18 mouse cellular contexts compared by ENCODE assay signal in genomic region chr8:110755511-110756170, GRCm38 (mm10). TPM values are rescaled to one million over a fixed set of nuclear protein-coding genes. Genes with fewer than 3 reads are reported as not detected.
DNase-seq lines count a peak whose midpoint lies in the region; ATAC-seq and TF ChIP-seq lines count a peak whose summit lies in the region.
"Had no signal": no experiment of that assay in that cellular context is flagged by ENCODE, and none has a peak within 500 bp of the region (broad histone marks: within the 10 kb centered on the region; RNA-seq: fewer than 3 reads in every experiment).

No protein-coding gene starts in this region.

- TF ChIP-seq CTCF in midbrain, postnatal 0 days (IDR thresholded peaks at IDR 0.05) = no peak
- no peak for TF ChIP-seq CTCF in forebrain, postnatal 0 days (IDR thresholded peaks at IDR 0.05; ENCODE audit: low read depth)

- no peaks in the 10 kb centered on the region for H3K27me3 ChIP-seq in embryonic facial prominence, embryonic 13.5 days
- no peaks in the 10 kb centered on the region for H3K27me3 ChIP-seq in embryonic facial prominence, embryonic 10.5 days (replicated peaks; ENCODE audit: low read depth, poor library complexity, severe bottlenecking)
- no peaks in the 10 kb centered on the region for H3K27me3 ChIP-seq in midbrain, postnatal 0 days (ENCODE audit: insufficient read depth, low read length)
- no peaks in the 10 kb centered on the region for H3K27me3 ChIP-seq in midbrain, embryonic 10.5 days (ENCODE audit: low read depth, poor library complexity, severe bottlenecking)
- H3K27me3 ChIP-seq in forebrain, postnatal 0 days (ENCODE audit: insufficient read depth, low read length) = no peaks in the 10 kb centered on the region; the same call in 1 of the 2 replicates
- H3K27me3 ChIP-seq: liver, embryonic 15.5 days; neural tube, embryonic 15.5 days had no signal

- no peak for ATAC-seq in embryonic facial prominence, embryonic 13.5 days (ENCODE audit: insufficient number of reproducible peaks, insufficient read depth, low FRiP score, low TSS enrichment, low read depth)
- ATAC-seq in midbrain, postnatal 0 days (ENCODE audit: low FRiP score) = no peak
- ATAC-seq in forebrain, postnatal 0 days = no peak
- ATAC-seq: forebrain, embryonic 16.5 days had no signal

- H3K4me2 ChIP-seq in embryonic facial prominence, embryonic 13.5 days = no peak overlapping the region
- 0 out of 2 replicates have a peak overlapping the region, but pooled peaks have one; percentile 12 for H3K4me2 ChIP-seq in midbrain, postnatal 0 days (ENCODE audit: low read depth, low read length, poor library complexity, severe bottlenecking)
- no peak overlapping the region for H3K4me2 ChIP-seq in forebrain, postnatal 0 days (ENCODE audit: low read depth)
- H3K4me2 ChIP-seq: liver, embryonic 15.5 days; neural tube, embryonic 15.5 days had no signal

- no peaks in the 10 kb centered on the region for H3K36me3 ChIP-seq in embryonic facial prominence, embryonic 13.5 days
- no peaks in the 10 kb centered on the region for H3K36me3 ChIP-seq in embryonic facial prominence, embryonic 10.5 days (replicated peaks)
- H3K36me3 ChIP-seq in midbrain, postnatal 0 days (ENCODE audit: insufficient read depth, low read length) = no peaks in the 10 kb centered on the region
- no peaks in the 10 kb centered on the region for H3K36me3 ChIP-seq in midbrain, embryonic 10.5 days
- H3K36me3 ChIP-seq in forebrain, postnatal 0 days (ENCODE audit: insufficient read depth) = no peaks in the 10 kb centered on the region
- H3K36me3 ChIP-seq: liver, embryonic 15.5 days; neural tube, embryonic 15.5 days had no signal

- WGBS in embryonic facial prominence, embryonic 13.5 days = 54% methylated on average over 15 of the region's 15 CpGs
- WGBS in embryonic facial prominence, embryonic 10.5 days = 61% methylated on average over 15 of the region's 15 CpGs
- WGBS in midbrain, postnatal 0 days = 57% methylated on average over 15 of the region's 15 CpGs
- WGBS in midbrain, embryonic 10.5 days = 62% methylated on average over 15 of the region's 15 CpGs
- 59% methylated on average over 15 of the region's 15 CpGs for WGBS in forebrain, postnatal 0 days

- H3K4me1 ChIP-seq in embryonic facial prominence, embryonic 13.5 days = peaks cover 12% of the 10 kb centered on the region
- H3K4me1 ChIP-seq in embryonic facial prominence, embryonic 10.5 days = peaks cover 11% of the 10 kb centered on the region
- no peaks in the 10 kb centered on the region for H3K4me1 ChIP-seq in midbrain, postnatal 0 days (ENCODE audit: insufficient read depth, low read length)
- peaks cover 14% of the 10 kb centered on the region for H3K4me1 ChIP-seq in midbrain, embryonic 10.5 days
- H3K4me1 ChIP-seq in forebrain, postnatal 0 days (ENCODE audit: insufficient read depth) = no peaks in the 10 kb centered on the region
- H3K4me1 ChIP-seq: liver, embryonic 15.5 days; neural tube, embryonic 15.5 days had no signal

- no peak for DNase-seq in embryonic facial prominence, embryonic 10.5 days (ENCODE audit: low spot score)
- no peak for DNase-seq in midbrain, postnatal 0 days (ENCODE audit: low spot score)
- no peak for DNase-seq in midbrain, embryonic 10.5 days (ENCODE audit: low spot score)
- peak; percentile 66 to 82 for DNase-seq in left cerebral cortex, adult 9 months (ENCODE audit: low spot score in 2 of 2)
- no peak for DNase-seq in ovary, postnatal 36 days (ENCODE audit: low spot score)
- no peak for DNase-seq in heart, postnatal 14 days
- no peak for DNase-seq in forebrain, postnatal 0 days
- DNase-seq: cerebellum, postnatal 25 days; heart, adult 18-20 months; heart, postnatal 10 days; kidney, postnatal 10 days had no signal

- intact Hi-C loops in heart, postnatal 14 days (cut with DNase I) = no loop called here

- H3K4me3 ChIP-seq in embryonic facial prominence, embryonic 13.5 days = no peak overlapping the region
- no peak overlapping the region for H3K4me3 ChIP-seq in embryonic facial prominence, embryonic 10.5 days
- H3K4me3 ChIP-seq in midbrain, postnatal 0 days (ENCODE audit: low read depth, low read length) = no peak overlapping the region
- no peak overlapping the region for H3K4me3 ChIP-seq in midbrain, embryonic 10.5 days
- no peak overlapping the region for H3K4me3 ChIP-seq in forebrain, postnatal 0 days (ENCODE audit: low read depth, low read length)
- H3K4me3 ChIP-seq: liver, embryonic 15.5 days; neural tube, embryonic 15.5 days had no signal

- H3K9ac ChIP-seq in embryonic facial prominence, embryonic 13.5 days = 0 out of 2 replicates have a peak overlapping the region, but pooled peaks have one; percentile 28
- no peak overlapping the region for H3K9ac ChIP-seq in midbrain, postnatal 0 days (replicated peaks; ENCODE audit: low read length, poor library complexity, severe bottlenecking)
- H3K9ac ChIP-seq in forebrain, postnatal 0 days = no peak overlapping the region
- H3K9ac ChIP-seq: liver, embryonic 15.5 days; neural tube, embryonic 15.5 days had no signal

- no peaks in the 10 kb centered on the region for H3K9me3 ChIP-seq in embryonic facial prominence, embryonic 13.5 days
- no peaks in the 10 kb centered on the region for H3K9me3 ChIP-seq in embryonic facial prominence, embryonic 10.5 days
- no peaks in the 10 kb centered on the region for H3K9me3 ChIP-seq in midbrain, postnatal 0 days (ENCODE audit: low read length)
- H3K9me3 ChIP-seq in midbrain, embryonic 10.5 days (replicated peaks) = no peaks in the 10 kb centered on the region
- H3K9me3 ChIP-seq in forebrain, postnatal 0 days (ENCODE audit: low read length) = no peaks in the 10 kb centered on the region
- H3K9me3 ChIP-seq: liver, embryonic 15.5 days; neural tube, embryonic 15.5 days had no signal

- no peak overlapping the region; the same call in 1 of the 2 replicates for H3K27ac ChIP-seq in embryonic facial prominence, embryonic 13.5 days
- H3K27ac ChIP-seq in embryonic facial prominence, embryonic 10.5 days (replicated peaks) = no peak overlapping the region
- no peak overlapping the region for H3K27ac ChIP-seq in midbrain, postnatal 0 days (ENCODE audit: low read depth, low read length)
- no peak overlapping the region for H3K27ac ChIP-seq in midbrain, embryonic 10.5 days (replicated peaks)
- no peak overlapping the region for H3K27ac ChIP-seq in forebrain, postnatal 0 days (ENCODE audit: low read depth, low read length)
- H3K27ac ChIP-seq: liver, embryonic 15.5 days; macrophage; neural tube, embryonic 15.5 days had no signal

RNA-seq across cellular contexts. Expression of gene Mtss1l, which starts 34.4 kb away (rescaled TPM):
- polyA plus RNA-seq in embryonic facial prominence, embryonic 13.5 days (2015; fragmentation: Nextera tagmentation; extraction: Ambion mirVana) = 11.0 and 12.6 TPM in 2 replicates
- 6.6 and 7.2 TPM in 2 replicates for polyA plus RNA-seq in embryonic facial prominence, embryonic 10.5 days (2016; fragmentation: Nextera tagmentation; extraction: Ambion mirVana)
- 90.5 and 101 TPM in 2 replicates for total RNA-seq in midbrain, postnatal 0 days (2014; rRNA removed)
- polyA plus RNA-seq in midbrain, postnatal 0 days (2015; fragmentation: Nextera tagmentation; extraction: Ambion mirVana) = 35.2 and 37.7 TPM in 2 replicates
- 4.9 and 5.0 TPM in 2 replicates for polyA plus RNA-seq in midbrain, embryonic 10.5 days (2016; fragmentation: Nextera tagmentation; extraction: Ambion mirVana)
- total RNA-seq in heart, postnatal 14 days (2021) = 10 to 100 TPM; 31.4 to 32.9 TPM
- total RNA-seq in forebrain, postnatal 0 days (2014; rRNA removed) = 55.2 and 71.1 TPM in 2 replicates
- polyA plus RNA-seq in forebrain, postnatal 0 days (2015; fragmentation: Nextera tagmentation; extraction: Ambion mirVana) = 42.2 and 49.0 TPM in 2 replicates

RNA-seq across cellular contexts. Expression of gene Il34, which starts 50.1 kb away (rescaled TPM):
- polyA plus RNA-seq in embryonic facial prominence, embryonic 13.5 days (2015; fragmentation: Nextera tagmentation; extraction: Ambion mirVana) = 0.60 and 2.3 TPM in 2 replicates
- polyA plus RNA-seq in embryonic facial prominence, embryonic 10.5 days (2016; fragmentation: Nextera tagmentation; extraction: Ambion mirVana) = 0.24 TPM in 1 of 2 replicates, not detected in the other
- total RNA-seq in midbrain, postnatal 0 days (2014; rRNA removed) = 5.4 and 5.8 TPM in 2 replicates
- polyA plus RNA-seq in midbrain, postnatal 0 days (2015; fragmentation: Nextera tagmentation; extraction: Ambion mirVana) = 9.1 and 11.3 TPM in 2 replicates
- 0.20 and 0.51 TPM in 2 replicates for polyA plus RNA-seq in midbrain, embryonic 10.5 days (2016; fragmentation: Nextera tagmentation; extraction: Ambion mirVana)
- 10 to 100 TPM in 1 of 2 experiments, 1 to 10 TPM in 1; 10.0 to 10.1 TPM for total RNA-seq in heart, postnatal 14 days (2021)
- total RNA-seq in forebrain, postnatal 0 days (2014; rRNA removed) = 10.2 and 11.1 TPM in 2 replicates
- 8.8 and 9.1 TPM in 2 replicates for polyA plus RNA-seq in forebrain, postnatal 0 days (2015; fragmentation: Nextera tagmentation; extraction: Ambion mirVana)
- total RNA-seq: monocyte, adult 5-6 weeks had no signal
- polyA plus RNA-seq: limb, embryonic 11.5 days; macrophage had no signal

Comparison
In these comparisons a context has a peak if more than half of its experiments do, and no peak if none do; other contexts are left out.
1. DNase-seq: peak in left cerebral cortex, adult 9 months (2 of 2); none in embryonic facial prominence, embryonic 10.5 days (single experiment), midbrain, postnatal 0 days (single experiment), midbrain, embryonic 10.5 days (single experiment), ovary, postnatal 36 days (single experiment), heart, postnatal 14 days (0 of 2) and forebrain, postnatal 0 days (single experiment).